Mouse (Mus musculus) forebrain, embryonic 10.5 days (tissue): ENCODE data around the gene Glrx5. TPM values are rescaled to one million over a fixed set of nuclear protein-coding genes. Genes with fewer than 3 reads are reported as not detected.

ENCODE experiments used
- DNase-seq: peaks from one replicate; pipeline ENCODE4 v3.0.0-alpha.2; 2017; ENCODE audit warnings: low spot score; ENCODE audit errors: extremely low spot score
- H3K27ac ChIP-seq: fragments of 300-500 bp; sonication (generic); 2 replicates; pipeline ENCODE4 v1.5.1; 2016; ENCODE audit warnings: mild to moderate bottlenecking
- H3K27me3 ChIP-seq: fragments of 300-500 bp; sonication (generic); 2 replicates; pipeline ENCODE4 v1.6.1; 2016; ENCODE audit warnings: mild to moderate bottlenecking; ENCODE audit not compliant: poor library complexity, severe bottlenecking
- H3K36me3 ChIP-seq: fragments of 300-500 bp; sonication (generic); replicated peaks from 2 replicates; pipeline ENCODE4 v1.6.1; 2016; ENCODE audit warnings: mild to moderate bottlenecking, moderate library complexity
- H3K4me1 ChIP-seq: fragments of 300-500 bp; sonication (generic); 2 replicates; pipeline ENCODE4 v1.6.1; 2016
- H3K4me3 ChIP-seq: fragments of 300-500 bp; sonication (generic); 2 replicates; pipeline ENCODE4 v1.5.1; 2016; ENCODE audit warnings: mild to moderate bottlenecking, moderate library complexity
- H3K9me3 ChIP-seq: fragments of 300-500 bp; sonication (generic); 2 replicates; pipeline ENCODE4 v1.6.1; 2016; ENCODE audit warnings: mild to moderate bottlenecking, moderate library complexity
- WGBS: fragments of 180-500 bp; shearing (Covaris S2); methylation state at CpG from one replicate; pipeline ENCODE4 v1.1.7; 2016; 5-methylcytosine and 5-hydroxymethylcytosine counted together
- polyA plus RNA-seq: library from polyadenylated mRNA; unstranded; fragments of >200 nt; fragmentation: Nextera tagmentation; extraction: Ambion mirVana; gene quantifications from 2 replicates; pipeline ENCODE4 v1.2.1, GENCODE M21; 2016

Glrx5 gene
- polyA plus RNA-seq, 1 experiment from 2014 or later = 234 TPM

DNA sequence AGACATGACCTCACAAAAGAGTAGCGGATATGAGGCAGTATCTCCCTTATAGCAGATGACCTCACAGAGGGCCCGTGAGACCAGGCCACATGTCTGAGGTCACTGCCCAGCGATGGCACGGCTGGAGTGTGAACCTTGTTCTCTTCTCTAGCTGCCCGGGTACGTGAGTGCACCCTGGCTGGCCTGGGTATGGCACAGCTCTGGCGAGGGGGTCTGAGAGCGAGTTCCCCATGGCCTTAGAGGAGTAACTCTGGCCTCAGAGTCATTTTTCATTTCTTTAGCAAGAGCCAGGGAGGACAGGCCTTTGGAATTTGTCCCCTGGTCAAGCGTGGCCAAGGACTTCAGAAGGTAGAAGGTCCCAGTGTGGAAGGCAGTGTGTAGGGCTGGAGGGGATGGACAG lies 12.3 kb downstream of the Glrx5 start:
- WGBS = 91% methylated on average over 9 of the region's 9 CpGs
- no peak overlapping the region for H3K4me3 ChIP-seq
- DNase-seq = no peak
- peaks cover 56% of the 10 kb centered on the region for H3K36me3 ChIP-seq
- H3K9me3 ChIP-seq = peaks cover 12% of the 10 kb centered on the region; the same call in 1 of the 2 replicates
- H3K27me3 ChIP-seq = no peaks in the 10 kb centered on the region
- H3K27ac ChIP-seq = no peak overlapping the region
- peaks cover 20% of the 10 kb centered on the region for H3K4me1 ChIP-seq

GRCm38 (mm10) chr12:105048301-105048863 lies 15.9 kb downstream of the Glrx5 start:
- peaks cover 20% of the 10 kb centered on the region for H3K36me3 ChIP-seq
- H3K27ac ChIP-seq = peak overlapping the region; percentile 53
- H3K4me3 ChIP-seq = no peak overlapping the region
- 52% methylated on average over 17 of the region's 17 CpGs for WGBS
- peaks cover 14% of the 10 kb centered on the region for H3K4me1 ChIP-seq
- peaks cover 12% of the 10 kb centered on the region; the same call in 1 of the 2 replicates for H3K9me3 ChIP-seq
- DNase-seq = no peak
- H3K27me3 ChIP-seq = no peaks in the 10 kb centered on the region

DNA sequence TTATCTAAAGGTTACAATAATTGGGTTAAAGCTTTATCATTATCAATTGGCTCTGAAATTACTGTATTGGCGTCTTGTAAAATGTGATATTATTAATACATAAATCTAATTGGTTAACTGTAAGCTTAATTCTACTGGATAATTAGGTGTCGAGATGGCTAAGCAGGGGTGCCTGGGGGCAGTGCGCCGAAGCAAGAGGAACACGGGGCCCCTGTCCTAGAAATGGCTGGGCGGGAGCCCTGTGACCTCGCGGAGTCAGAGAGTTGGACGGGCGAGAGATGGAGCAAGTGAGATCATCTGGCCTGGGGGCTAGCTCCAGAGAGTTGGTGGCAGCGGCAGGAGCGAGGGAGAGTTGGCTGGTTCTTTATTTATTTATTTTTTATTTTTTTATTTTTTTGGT lies 17.3 kb downstream of the Glrx5 start:
- Histone ChIP-seq H3K9me3 (peaks cover 12% of the 10 kb centered on the region; the same call in 1 of the 2 replicates), H3K27me3 (no peaks in the 10 kb centered on the region), H3K4me1 (peaks cover 14% of the 10 kb centered on the region), H3K27ac (no peak overlapping the region), H3K36me3 (peaks cover 12% of the 10 kb centered on the region), H3K4me3 (no peak overlapping the region)
- DNase-seq = no peak
- 82% methylated on average over 12 of the region's 12 CpGs for WGBS

DNA sequence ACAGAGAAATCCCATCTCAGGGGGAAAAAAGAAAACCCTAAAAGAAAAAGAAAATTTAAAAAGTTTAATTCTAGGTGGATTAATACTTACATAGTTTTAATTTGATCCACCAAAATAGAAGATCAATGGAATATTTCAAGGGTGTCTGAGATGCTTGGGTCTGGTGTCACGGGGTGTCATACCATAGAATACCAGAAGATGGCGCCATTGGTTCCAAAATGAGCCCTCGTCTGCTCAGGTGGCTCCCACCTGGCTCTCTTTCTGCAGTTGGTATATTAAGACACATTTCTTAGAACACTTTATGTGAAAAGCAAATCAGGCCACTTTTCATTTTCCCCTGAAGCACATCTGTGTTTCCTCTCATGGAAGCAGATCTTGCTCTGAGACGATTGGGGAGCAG lies 18.4 kb downstream of the Glrx5 start:
- H3K27me3 ChIP-seq = no peaks in the 10 kb centered on the region
- H3K27ac ChIP-seq = no peak overlapping the region
- H3K36me3 ChIP-seq = peaks cover 9% of the 10 kb centered on the region
- peaks cover 12% of the 10 kb centered on the region; the same call in 1 of the 2 replicates for H3K9me3 ChIP-seq
- peaks cover 14% of the 10 kb centered on the region for H3K4me1 ChIP-seq
- 18% methylated on average over 4 of the region's 4 CpGs for WGBS
- DNase-seq = peak; percentile 57
- H3K4me3 ChIP-seq = no peak overlapping the region

DNA sequence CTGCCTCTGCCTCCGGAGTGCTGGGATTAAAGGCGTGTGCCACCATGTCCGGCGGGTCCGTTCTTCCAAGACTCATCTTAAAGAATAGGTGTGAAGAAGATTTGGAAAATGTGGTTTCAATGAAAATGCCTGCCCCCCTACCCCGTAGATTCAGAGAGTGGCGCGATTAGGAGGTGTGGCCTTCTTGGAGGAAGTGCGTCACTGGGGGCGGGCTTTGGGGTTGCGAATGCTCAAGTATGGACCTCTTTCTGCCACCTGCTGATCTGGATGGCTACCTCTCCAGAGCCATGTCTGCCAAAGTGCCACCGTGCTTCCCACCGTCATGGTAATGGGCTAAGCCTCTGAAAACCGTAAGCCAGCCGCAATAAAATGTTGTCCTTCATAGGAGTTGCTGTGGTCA lies 21.6 kb downstream of the Glrx5 start:
- Histone ChIP-seq H3K4me1 (peaks cover 2% of the 10 kb centered on the region; the same call in 1 of the 2 replicates), H3K36me3 (no peaks in the 10 kb centered on the region), H3K9me3 (no peaks in the 10 kb centered on the region), H3K27ac (no peak overlapping the region), H3K4me3 (no peak overlapping the region), H3K27me3 (no peaks in the 10 kb centered on the region)
- DNase-seq = no peak
- WGBS = 95% methylated on average over 15 of the region's 15 CpGs

DNA sequence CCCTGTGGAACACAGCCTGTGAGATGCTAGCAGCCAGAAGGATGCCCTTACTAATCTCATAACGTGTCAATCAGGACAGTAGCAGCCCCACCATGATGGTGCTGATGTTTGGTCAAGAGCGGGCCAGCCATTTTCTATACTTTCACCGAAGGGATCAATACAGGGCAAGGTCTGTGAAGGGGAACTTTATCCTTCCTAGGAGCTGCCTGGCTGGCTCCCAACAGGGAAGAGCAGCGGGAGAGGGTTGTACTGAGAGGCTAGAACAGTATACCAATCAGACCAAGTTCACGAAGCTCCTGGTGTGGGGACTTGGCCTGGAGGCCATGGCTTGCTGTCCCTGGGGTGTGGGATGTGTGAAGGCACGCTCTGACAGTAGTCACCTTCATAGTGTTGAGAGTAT lies 22.8 kb downstream of the Glrx5 start:
- no peak overlapping the region for H3K27ac ChIP-seq
- no peaks in the 10 kb centered on the region for H3K9me3 ChIP-seq
- DNase-seq = no peak
- 90% methylated on average over 6 of the region's 6 CpGs for WGBS
- no peaks in the 10 kb centered on the region for H3K36me3 ChIP-seq
- no peak overlapping the region for H3K4me3 ChIP-seq
- H3K27me3 ChIP-seq = no peaks in the 10 kb centered on the region
- no peaks in the 10 kb centered on the region for H3K4me1 ChIP-seq

GRCm38 (mm10) chr12:105060006-105060405 lies 27.5 kb downstream of the Glrx5 start:
- Histone ChIP-seq H3K27ac (no peak overlapping the region), H3K9me3 (no peaks in the 10 kb centered on the region), H3K4me3 (no peak overlapping the region), H3K4me1 (peaks cover 8% of the 10 kb centered on the region), H3K36me3 (no peaks in the 10 kb centered on the region), H3K27me3 (no peaks in the 10 kb centered on the region)
- no peak for DNase-seq
- 92% methylated on average over 2 of the region's 2 CpGs for WGBS

- peaks cover 8% of the 10 kb centered on the region for H3K4me1 ChIP-seq
- WGBS = 46% methylated on average over 28 of the region's 28 CpGs
- H3K36me3 ChIP-seq = no peaks in the 10 kb centered on the region
- no peaks in the 10 kb centered on the region for H3K27me3 ChIP-seq
- no peak overlapping the region for H3K4me3 ChIP-seq
- no peak for DNase-seq
- H3K27ac ChIP-seq = no peak overlapping the region
- no peaks in the 10 kb centered on the region for H3K9me3 ChIP-seq
Measured at GRCm38 (mm10) chr12:105063201-105064134, 31.0 kb downstream of the Glrx5 start.

- Histone ChIP-seq H3K27me3 (no peaks in the 10 kb centered on the region), H3K4me1 (peaks cover 8% of the 10 kb centered on the region), H3K4me3 (no peak overlapping the region), H3K36me3 (no peaks in the 10 kb centered on the region), H3K9me3 (no peaks in the 10 kb centered on the region), H3K27ac (no peak overlapping the region)
- 87% methylated on average over 4 of the region's 4 CpGs for WGBS
- DNase-seq = no peak
Measured at GRCm38 (mm10) chr12:105064168-105064567, 31.7 kb downstream of the Glrx5 start.

- DNase-seq = no peak
- Histone ChIP-seq H3K4me3 (no peak overlapping the region), H3K9me3 (no peaks in the 10 kb centered on the region), H3K4me1 (peaks cover 8% of the 10 kb centered on the region), H3K27me3 (no peaks in the 10 kb centered on the region), H3K36me3 (no peaks in the 10 kb centered on the region), H3K27ac (no peak overlapping the region)
- WGBS = 90% methylated on average over 7 of the region's 7 CpGs
Measured at GRCm38 (mm10) chr12:105065119-105065518, 32.6 kb downstream of the Glrx5 start.

DNA sequence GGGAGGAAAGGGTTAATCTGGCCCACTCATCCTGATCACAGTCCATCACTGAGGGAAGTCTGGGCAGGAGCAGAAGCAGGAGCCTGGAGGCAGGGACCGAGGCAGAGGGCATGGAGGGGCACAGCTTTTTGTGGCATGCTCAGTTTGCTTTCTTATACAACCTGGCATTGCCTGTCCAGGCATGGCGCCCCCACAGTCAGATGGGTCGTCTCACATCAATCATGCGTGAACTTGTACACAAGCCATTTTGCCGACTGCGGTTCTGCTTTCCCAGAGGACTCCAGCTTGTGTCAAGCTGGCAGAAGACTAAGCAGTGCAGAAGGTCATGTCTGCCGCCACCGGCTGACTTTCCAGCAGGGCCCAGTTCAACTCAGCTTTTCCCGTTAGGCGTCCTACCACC lies 34.0 kb downstream of the Glrx5 start:
- Histone ChIP-seq H3K4me1 (peaks cover 8% of the 10 kb centered on the region), H3K27ac (no peak overlapping the region), H3K36me3 (no peaks in the 10 kb centered on the region), H3K27me3 (no peaks in the 10 kb centered on the region), H3K9me3 (no peaks in the 10 kb centered on the region), H3K4me3 (no peak overlapping the region)
- WGBS = 86% methylated on average over 10 of the region's 10 CpGs
- DNase-seq = no peak

DNA sequence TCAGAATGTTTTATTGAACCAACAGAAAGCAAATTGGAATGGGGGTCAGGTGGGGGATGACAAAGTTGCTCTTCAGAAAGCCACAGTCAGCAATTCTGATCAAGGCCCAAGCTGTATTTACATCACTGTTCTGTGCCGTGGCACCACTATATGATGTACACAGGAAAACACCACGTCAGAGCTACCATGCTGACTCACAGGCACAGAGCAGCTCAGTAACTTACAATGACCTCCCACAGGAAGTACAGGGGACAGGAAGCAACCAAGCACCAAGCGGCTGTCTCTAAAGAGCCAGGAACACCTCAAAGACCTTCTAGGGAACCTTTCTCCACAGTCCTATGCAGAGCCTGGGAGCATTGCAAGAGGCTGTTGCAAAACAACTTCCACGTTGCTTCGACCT lies 36.4 kb downstream of the Glrx5 start:
- DNase-seq = no peak
- no peaks in the 10 kb centered on the region for H3K36me3 ChIP-seq
- no peaks in the 10 kb centered on the region for H3K9me3 ChIP-seq
- no peaks in the 10 kb centered on the region for H3K27me3 ChIP-seq
- H3K4me1 ChIP-seq = peaks cover 1% of the 10 kb centered on the region
- 87% methylated on average over 5 of the region's 5 CpGs for WGBS
- H3K4me3 ChIP-seq = no peak overlapping the region
- H3K27ac ChIP-seq = no peak overlapping the region

GRCm38 (mm10) chr12:105073708-105074107 lies 41.2 kb downstream of the Glrx5 start:
- H3K9me3 ChIP-seq = no peaks in the 10 kb centered on the region
- no peak overlapping the region for H3K4me3 ChIP-seq
- no peaks in the 10 kb centered on the region for H3K36me3 ChIP-seq
- no peak for DNase-seq
- 44% methylated on average over 9 of the region's 9 CpGs for WGBS
- peaks cover 19% of the 10 kb centered on the region for H3K4me1 ChIP-seq
- H3K27me3 ChIP-seq = 0 out of 2 replicates have a peak, but pooled peaks cover 6% of the 10 kb centered on the region
- H3K27ac ChIP-seq = no peak overlapping the region
